Mouse (Mus musculus) midbrain, embryonic 13.5 days (tissue): ENCODE data around the gene Gm42878. TPM values are rescaled to one million over a fixed set of nuclear protein-coding genes. Genes with fewer than 3 reads are reported as not detected.
"Not testable (repeated sequence)": the region's sequence is repeated elsewhere in the genome, so short reads cannot be mapped to it uniquely, and the experiment has no call there.

Experiments
- ATAC-seq: fragments of 200-750 bp; cut with Nextera tagmentation; 2 replicates; pipeline ENCODE4 v1.8.0; 2017; ENCODE audit warnings: mild to moderate bottlenecking, moderate TSS enrichment, moderate library complexity
- H3K27ac ChIP-seq: fragments of 300-500 bp; sonication (generic); 2 replicates; pipeline ENCODE4 v1.5.1; 2015; ENCODE audit warnings: inconsistent platforms, mild to moderate bottlenecking, moderate library complexity
- H3K27me3 ChIP-seq: fragments of 300-500 bp; sonication (generic); 2 replicates; pipeline ENCODE4 v1.6.1; 2015; ENCODE audit warnings: mild to moderate bottlenecking, inconsistent platforms
- H3K36me3 ChIP-seq: fragments of 300-500 bp; sonication (generic); 2 replicates; pipeline ENCODE4 v1.6.1; 2015; ENCODE audit warnings: mild to moderate bottlenecking, inconsistent platforms
- H3K4me1 ChIP-seq: fragments of 300-500 bp; sonication (generic); replicated peaks from 2 replicates; pipeline ENCODE4 v1.6.1; 2015; ENCODE audit warnings: inconsistent platforms
- H3K4me2 ChIP-seq: fragments of 300-500 bp; sonication (generic); replicated peaks from 2 replicates; pipeline ENCODE4 v1.6.1; 2015; ENCODE audit warnings: moderate library complexity, mild to moderate bottlenecking, inconsistent platforms
- H3K4me3 ChIP-seq: fragments of 300-500 bp; sonication (generic); replicated peaks from 2 replicates; pipeline ENCODE4 v1.5.1; 2015; ENCODE audit warnings: mild to moderate bottlenecking, inconsistent platforms
- H3K9ac ChIP-seq: fragments of 300-500 bp; sonication (generic); replicated peaks from 2 replicates; pipeline ENCODE4 v1.6.1; 2015; ENCODE audit warnings: mild to moderate bottlenecking, inconsistent platforms
- H3K9me3 ChIP-seq: fragments of 300-500 bp; sonication (generic); 2 replicates; pipeline ENCODE4 v1.6.1; 2016; ENCODE audit warnings: mild to moderate bottlenecking, inconsistent platforms
- WGBS: fragments of 180-500 bp; shearing (Covaris S2); methylation state at CpG from one replicate; pipeline ENCODE4 v1.1.7; 2015; 5-methylcytosine and 5-hydroxymethylcytosine counted together
- polyA plus RNA-seq: library from polyadenylated mRNA; unstranded; fragments of >200 nt; fragmentation: Nextera tagmentation; extraction: Ambion mirVana; gene quantifications from 2 replicates; pipeline ENCODE4 v1.2.1, GENCODE M21; 2015

The Gm42878 gene
- polyA plus RNA-seq, 1 experiment from 2014 or later: not detected

DNA sequence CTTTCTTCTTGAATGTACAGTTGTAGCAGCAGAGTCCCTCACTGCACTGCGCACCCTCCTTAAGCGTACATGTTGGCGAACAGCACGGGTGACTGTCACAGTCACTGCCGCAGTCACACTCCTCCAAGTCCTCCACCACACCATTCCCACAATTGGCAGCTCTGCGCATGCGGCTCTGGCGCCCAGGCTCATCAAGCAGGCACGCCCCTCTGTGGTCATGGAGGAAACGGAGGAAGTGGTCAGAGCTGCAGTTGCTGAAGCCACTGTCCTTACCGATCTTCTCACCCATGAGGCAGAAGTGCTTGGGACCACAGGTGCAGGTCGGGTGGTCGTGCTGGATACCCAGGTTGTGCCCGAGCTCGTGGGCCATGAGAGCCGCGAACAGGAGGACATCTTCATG, 25.5 kb downstream of the Gm42878 start:
- not testable (repeated sequence) for H3K27me3 ChIP-seq, H3K4me3 ChIP-seq, H3K4me1 ChIP-seq, ATAC-seq, H3K4me2 ChIP-seq, H3K9ac ChIP-seq, H3K9me3 ChIP-seq, H3K27ac ChIP-seq
- H3K36me3 ChIP-seq: peaks cover 48% of the 10 kb centered on the region
- WGBS: 95% methylated on average over 11 of the region's 17 CpGs

DNA sequence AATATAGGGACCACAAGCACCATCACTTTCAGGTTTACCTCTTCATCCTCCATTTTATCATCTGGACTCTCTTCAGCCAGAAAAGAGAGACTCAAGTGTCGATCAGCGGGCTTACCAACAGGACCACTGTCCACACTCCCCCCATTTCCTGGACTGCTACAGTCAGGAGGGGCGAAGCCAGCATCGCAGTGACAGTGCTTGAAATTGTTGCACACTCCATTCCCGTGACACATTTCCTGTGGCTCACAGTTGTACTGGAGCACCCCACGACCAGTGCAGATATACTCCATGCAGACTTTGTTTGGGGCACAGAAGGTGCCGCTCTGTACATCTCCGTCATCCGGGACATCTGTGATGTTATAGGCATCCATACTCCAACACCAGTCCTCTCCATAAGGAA, 26.3 kb downstream of the Gm42878 start:
- H3K4me3 ChIP-seq: no peak overlapping the region
- WGBS: 96% methylated on average over 9 of the region's 9 CpGs
- H3K27ac ChIP-seq: no peak overlapping the region
- peaks cover 41% of the 10 kb centered on the region for H3K36me3 ChIP-seq
- H3K9ac ChIP-seq: no peak overlapping the region
- no peak overlapping the region for H3K4me2 ChIP-seq
- H3K4me1 ChIP-seq: no peaks in the 10 kb centered on the region
- H3K9me3 ChIP-seq: no peaks in the 10 kb centered on the region
- no peaks in the 10 kb centered on the region for H3K27me3 ChIP-seq
- no peak for ATAC-seq

DNA sequence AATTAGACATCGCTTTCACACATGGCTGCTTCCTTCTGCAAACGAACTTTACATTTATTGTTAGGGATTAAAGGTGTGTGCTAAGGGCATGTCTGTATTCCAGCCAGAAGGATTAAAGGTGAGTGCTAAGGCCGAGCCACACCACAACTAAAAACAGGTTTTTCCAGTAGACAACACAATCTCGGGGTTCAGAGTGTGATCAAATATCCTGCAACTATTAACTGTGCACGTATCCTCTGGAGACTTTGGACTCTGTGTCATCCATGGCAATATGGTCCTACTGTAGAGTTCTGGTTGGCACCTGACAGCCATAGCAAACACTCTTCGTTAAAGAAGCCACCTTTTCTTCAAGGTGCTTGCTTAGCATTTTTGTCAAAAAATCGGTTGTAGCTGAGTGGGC, 35.3 kb downstream of the Gm42878 start:
- no peak overlapping the region for H3K4me2 ChIP-seq
- no peaks in the 10 kb centered on the region for H3K36me3 ChIP-seq
- no peak for ATAC-seq
- H3K9me3 ChIP-seq: no peaks in the 10 kb centered on the region
- no peaks in the 10 kb centered on the region for H3K27me3 ChIP-seq
- no peak overlapping the region for H3K27ac ChIP-seq
- H3K9ac ChIP-seq: no peak overlapping the region
- no peak overlapping the region for H3K4me3 ChIP-seq
- WGBS: 85% methylated on average over 7 of the region's 7 CpGs
- H3K4me1 ChIP-seq: no peaks in the 10 kb centered on the region

DNA sequence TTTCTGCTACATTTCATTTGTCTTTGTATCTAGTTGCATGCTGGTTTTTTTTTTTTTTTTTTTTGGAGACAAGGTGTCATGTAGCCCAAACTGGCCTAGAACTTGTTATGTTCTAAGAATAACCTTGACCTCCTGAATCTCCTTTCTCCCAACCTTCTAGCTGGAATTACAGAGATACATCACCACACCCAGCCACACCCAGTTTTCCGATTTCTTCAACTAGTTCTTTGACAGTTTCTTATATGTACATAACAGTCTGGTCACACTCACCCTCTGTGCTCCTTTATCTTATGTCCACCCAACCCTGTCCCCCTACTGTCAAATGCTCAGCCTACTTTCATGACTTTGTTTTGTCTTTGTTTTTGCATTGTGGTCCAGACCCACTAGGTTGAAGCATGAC, 38.4 kb downstream of the Gm42878 start:
- no peak overlapping the region for H3K9ac ChIP-seq
- H3K27me3 ChIP-seq: no peaks in the 10 kb centered on the region
- no peak for ATAC-seq
- H3K9me3 ChIP-seq: no peaks in the 10 kb centered on the region
- no peak overlapping the region for H3K4me2 ChIP-seq
- WGBS: 88% methylated on average over 1 of the region's 1 CpGs
- no peaks in the 10 kb centered on the region for H3K4me1 ChIP-seq
- H3K36me3 ChIP-seq: no peaks in the 10 kb centered on the region
- H3K4me3 ChIP-seq: no peak overlapping the region
- no peak overlapping the region for H3K27ac ChIP-seq

DNA sequence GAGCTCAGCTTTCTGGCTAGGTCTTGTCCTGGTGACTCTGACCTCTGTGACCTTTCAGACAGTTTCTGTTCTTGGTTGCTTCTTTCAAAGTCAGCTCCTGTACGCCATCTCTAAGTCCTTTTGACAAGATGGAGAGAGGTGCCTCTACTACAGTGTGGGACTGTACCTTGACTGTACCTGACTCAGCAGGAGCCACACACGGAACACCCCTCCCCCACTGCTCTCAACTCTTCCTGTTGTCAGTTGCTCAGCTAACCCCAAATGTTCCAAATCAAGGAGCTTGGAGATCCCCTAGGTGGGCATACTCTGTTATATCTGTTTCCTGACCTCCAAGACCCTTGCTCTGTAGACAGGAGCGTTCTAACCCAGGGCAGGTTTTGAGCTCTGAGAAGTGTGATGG, 42.1 kb downstream of the Gm42878 start, which contains the start of gene Adam1b:
Gene Adam1b, minus strand, starts transcription at position 205 of the 400 bp plus-strand sequence.
- Histone ChIP-seq H3K4me3 (no peak within 1 kb of the TSS), H3K9ac (no peak within 1 kb of the TSS), H3K27ac (no peak within 1 kb of the TSS), H3K9me3 (no peaks in the 10 kb centered on the region), H3K4me2 (no peak within 1 kb of the TSS), H3K36me3 (no peaks in the 10 kb centered on the region), H3K27me3 (no peaks in the 10 kb centered on the region), H3K4me1 (no peaks in the 10 kb centered on the region)
- ATAC-seq: no peak
- 88% methylated on average over 3 of the region's 3 CpGs for WGBS

DNA sequence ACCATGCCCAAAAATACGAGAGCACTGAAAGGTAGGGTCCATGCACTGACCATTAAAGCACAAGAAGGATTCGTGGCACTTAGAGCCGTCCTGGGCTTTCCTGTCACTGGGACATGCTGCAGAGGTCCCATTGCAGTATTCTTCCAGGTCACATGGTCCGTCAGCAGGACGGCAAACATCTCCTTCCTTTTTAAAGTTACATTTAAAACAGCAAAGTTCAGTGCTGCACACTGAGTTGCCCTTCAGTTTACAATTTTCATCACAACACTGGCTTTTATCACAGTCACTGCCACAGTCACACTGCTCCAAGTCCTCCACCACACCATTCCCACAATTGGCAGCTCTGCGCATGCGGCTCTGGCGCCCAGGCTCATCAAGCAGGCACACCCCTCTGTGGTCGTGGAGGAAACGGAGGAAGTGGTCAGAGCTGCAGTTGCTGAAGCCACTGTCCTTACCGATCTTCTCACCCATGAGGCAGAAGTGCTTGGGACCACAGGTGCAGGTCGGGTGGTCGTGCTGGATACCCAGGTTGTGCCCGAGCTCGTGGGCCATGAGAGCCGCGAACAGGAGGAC, 43.8 kb downstream of the Gm42878 start:
- H3K4me3 ChIP-seq, H3K4me1 ChIP-seq: not testable (repeated sequence)

DNA sequence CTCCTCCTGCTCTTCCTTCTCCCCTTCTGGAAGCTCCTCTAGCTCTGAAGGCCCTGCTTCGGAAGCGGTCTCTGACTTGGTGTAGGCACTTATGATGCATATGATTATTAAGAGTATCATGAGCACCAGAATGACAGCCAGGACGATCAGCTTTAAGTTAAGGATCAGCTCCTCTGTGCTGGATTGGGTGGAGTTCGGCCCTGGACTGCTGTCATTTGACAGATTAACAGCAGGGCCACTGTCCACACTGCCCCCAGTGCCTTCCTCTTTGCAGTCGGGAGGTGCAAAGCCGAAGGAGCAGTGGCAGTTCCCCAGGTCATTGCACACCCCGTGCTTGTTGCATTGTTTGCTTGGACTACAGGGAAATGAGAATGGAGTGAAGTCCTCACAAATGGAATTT, 44.6 kb downstream of the Gm42878 start:
- Histone ChIP-seq H3K27me3 (no peaks in the 10 kb centered on the region), H3K36me3 (no peaks in the 10 kb centered on the region), H3K4me3 (no peak overlapping the region), H3K27ac (no peak overlapping the region), H3K4me2 (no peak overlapping the region), H3K4me1 (no peaks in the 10 kb centered on the region), H3K9ac (no peak overlapping the region), H3K9me3 (no peaks in the 10 kb centered on the region)
- WGBS: 76% methylated on average over 7 of the region's 7 CpGs
- no peak for ATAC-seq

More for the DNA sequence above, 43.8 kb downstream of the Gm42878 start:
- H3K27ac ChIP-seq, ATAC-seq, H3K9ac ChIP-seq, H3K4me2 ChIP-seq, H3K27me3 ChIP-seq, H3K36me3 ChIP-seq, H3K9me3 ChIP-seq: not testable (repeated sequence)
- WGBS: 79% methylated on average over 11 of the region's 17 CpGs

DNA sequence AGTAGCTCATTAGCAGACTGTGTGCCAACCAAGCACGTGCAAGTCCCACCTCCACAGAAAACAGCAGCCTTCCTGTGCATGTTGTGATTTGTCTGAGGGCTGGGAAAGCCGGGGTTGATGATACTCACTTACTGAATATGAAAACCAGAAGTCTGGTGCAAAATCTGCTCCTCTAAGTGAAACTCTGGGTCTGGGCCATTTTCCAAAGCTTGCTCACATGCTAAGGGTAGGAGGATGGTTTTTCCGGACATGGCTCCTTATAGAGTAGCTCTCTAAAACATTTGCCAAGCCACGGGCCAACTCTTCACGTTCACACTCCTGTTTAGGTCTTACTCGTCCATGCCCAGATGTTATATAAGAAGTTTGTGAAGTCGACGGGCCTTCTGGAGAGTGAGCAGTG, 52.0 kb downstream of the Gm42878 start:
- Histone ChIP-seq H3K9me3 (no peaks in the 10 kb centered on the region), H3K4me2 (no peak overlapping the region), H3K27ac (no peak overlapping the region), H3K27me3 (no peaks in the 10 kb centered on the region), H3K36me3 (no peaks in the 10 kb centered on the region), H3K4me3 (no peak overlapping the region), H3K4me1 (no peaks in the 10 kb centered on the region), H3K9ac (no peak overlapping the region)
- ATAC-seq: no peak
- 81% methylated on average over 8 of the region's 8 CpGs for WGBS

DNA sequence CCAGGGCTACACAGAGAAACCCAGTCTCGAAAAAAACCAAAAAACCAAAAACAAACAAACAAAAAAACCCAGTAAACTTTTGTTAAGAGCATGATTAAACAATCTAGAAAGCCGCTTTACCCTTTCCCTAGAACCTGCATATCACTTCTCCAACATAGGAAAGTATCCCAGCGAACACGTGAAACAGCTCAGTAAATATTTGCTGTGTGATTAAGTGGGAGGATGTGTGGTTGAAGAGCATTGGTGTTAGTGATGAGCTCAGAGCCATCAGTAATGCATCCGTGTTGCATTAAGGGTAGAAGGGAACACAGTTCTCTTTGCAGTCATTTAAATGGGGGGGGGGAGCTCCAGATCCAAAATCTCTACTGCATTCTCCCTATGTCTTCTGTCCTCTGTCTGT, 60.5 kb downstream of the Gm42878 start:
- Histone ChIP-seq H3K4me3 (no peak overlapping the region), H3K36me3 (no peaks in the 10 kb centered on the region), H3K27ac (no peak overlapping the region), H3K27me3 (no peaks in the 10 kb centered on the region), H3K9me3 (no peaks in the 10 kb centered on the region), H3K4me1 (no peaks in the 10 kb centered on the region), H3K4me2 (no peak overlapping the region), H3K9ac (no peak overlapping the region)
- 83% methylated on average over 5 of the region's 5 CpGs for WGBS
- ATAC-seq: no peak

DNA sequence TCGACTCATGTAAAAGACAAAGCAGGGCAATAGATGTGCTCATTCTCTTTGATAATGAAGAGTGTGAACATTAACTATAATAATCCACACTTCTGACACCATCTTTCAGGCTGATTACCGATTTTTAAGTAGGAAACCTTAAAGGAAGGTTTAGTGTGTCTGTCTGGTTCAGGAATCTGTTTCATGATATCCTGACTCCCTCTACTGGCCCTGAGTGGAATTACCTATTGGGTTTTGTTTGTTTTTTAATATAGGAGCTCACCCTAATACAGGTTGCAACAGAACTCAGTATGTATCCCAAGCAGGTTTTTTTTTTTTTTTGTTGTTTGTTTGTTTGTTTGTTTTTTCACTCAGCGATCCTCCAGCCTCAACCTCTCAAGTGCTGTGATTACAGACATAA, 67.6 kb downstream of the Gm42878 start:
- Histone ChIP-seq H3K27me3 (no peaks in the 10 kb centered on the region), H3K9ac (no peak overlapping the region), H3K9me3 (no peaks in the 10 kb centered on the region), H3K36me3 (no peaks in the 10 kb centered on the region), H3K4me1 (no peaks in the 10 kb centered on the region), H3K27ac (no peak overlapping the region), H3K4me2 (no peak overlapping the region), H3K4me3 (no peak overlapping the region)
- no peak for ATAC-seq
- 36% methylated on average over 3 of the region's 3 CpGs for WGBS

DNA sequence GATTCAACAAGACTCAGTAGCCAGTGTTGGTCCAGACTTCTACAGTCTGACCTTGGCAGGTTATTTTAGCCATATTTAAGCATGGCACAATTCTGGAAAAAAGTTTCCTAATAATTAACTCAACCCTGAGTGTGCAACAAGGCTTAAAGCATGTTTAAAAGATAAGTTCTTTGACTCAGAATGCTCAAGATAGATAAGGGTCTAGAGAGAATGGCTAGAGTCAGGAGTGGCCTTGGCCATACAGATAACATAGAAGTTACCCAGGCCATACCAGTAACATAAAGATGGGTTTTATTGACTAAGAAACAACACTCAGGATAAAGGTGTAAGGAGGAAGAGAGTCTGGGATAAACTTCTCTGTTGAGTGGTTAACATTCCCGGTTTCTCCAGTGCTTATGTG, 69.2 kb downstream of the Gm42878 start:
- Histone ChIP-seq H3K27ac (no peak overlapping the region), H3K4me1 (no peaks in the 10 kb centered on the region), H3K36me3 (no peaks in the 10 kb centered on the region), H3K9me3 (no peaks in the 10 kb centered on the region), H3K4me2 (no peak overlapping the region), H3K27me3 (no peaks in the 10 kb centered on the region), H3K4me3 (no peak overlapping the region), H3K9ac (no peak overlapping the region)
- WGBS: 94% methylated on average over 1 of the region's 1 CpGs
- ATAC-seq: no peak

DNA sequence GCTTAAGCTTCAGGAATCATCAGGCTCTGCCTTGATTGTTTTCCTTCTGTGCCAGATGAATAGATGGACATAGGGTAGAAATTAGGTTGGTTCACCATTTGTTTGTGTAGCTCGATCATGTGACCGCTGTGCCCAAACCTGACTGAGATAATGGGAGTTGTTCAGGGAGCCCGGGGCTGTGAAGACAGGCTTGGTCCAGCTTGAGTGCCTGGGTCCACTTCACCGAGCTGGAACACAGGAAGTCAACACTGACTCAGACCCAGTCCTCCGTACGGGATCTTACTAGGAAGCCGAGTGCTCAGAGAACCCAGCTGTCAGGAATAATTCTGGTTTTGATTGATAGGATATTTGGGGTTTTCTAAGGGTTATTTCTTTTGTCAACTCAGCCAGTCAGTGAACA, 70.7 kb downstream of the Gm42878 start:
- Histone ChIP-seq H3K4me3 (no peak overlapping the region), H3K4me2 (no peak overlapping the region), H3K9ac (no peak overlapping the region), H3K27me3 (no peaks in the 10 kb centered on the region), H3K36me3 (no peaks in the 10 kb centered on the region), H3K27ac (no peak overlapping the region), H3K4me1 (no peaks in the 10 kb centered on the region), H3K9me3 (no peaks in the 10 kb centered on the region)
- WGBS: 66% methylated on average over 7 of the region's 7 CpGs
- no peak for ATAC-seq

DNA sequence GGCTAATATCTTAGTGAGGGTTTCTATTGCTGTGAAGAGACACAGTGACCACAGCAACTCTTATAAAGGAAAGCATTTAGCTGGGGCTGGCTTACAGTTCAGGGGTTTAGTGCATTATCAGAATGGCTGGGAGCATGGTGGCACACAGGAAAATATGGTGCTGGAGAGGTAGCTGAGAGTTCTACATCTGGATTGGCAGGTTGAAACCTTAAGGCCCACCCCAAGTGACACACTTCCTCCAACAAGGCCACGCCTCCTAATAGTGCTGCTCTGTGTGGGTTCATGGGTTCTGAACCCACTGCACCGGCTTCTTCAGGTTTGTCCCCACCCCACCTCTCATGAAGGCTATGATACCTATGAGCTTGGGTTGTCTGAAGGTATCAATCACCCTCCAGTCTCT, 72.9 kb downstream of the Gm42878 start:
- no peak overlapping the region for H3K9ac ChIP-seq
- no peak overlapping the region for H3K4me2 ChIP-seq
- H3K9me3 ChIP-seq: no peaks in the 10 kb centered on the region
- 81% methylated on average over 2 of the region's 2 CpGs for WGBS
- H3K4me3 ChIP-seq: no peak overlapping the region
- no peaks in the 10 kb centered on the region for H3K36me3 ChIP-seq
- no peak overlapping the region for H3K27ac ChIP-seq
- H3K4me1 ChIP-seq: no peaks in the 10 kb centered on the region
- no peak for ATAC-seq
- H3K27me3 ChIP-seq: no peaks in the 10 kb centered on the region
